Mouse (Mus musculus): ENCODE results near the gene Fdxr.

The Fdxr gene

DNA sequence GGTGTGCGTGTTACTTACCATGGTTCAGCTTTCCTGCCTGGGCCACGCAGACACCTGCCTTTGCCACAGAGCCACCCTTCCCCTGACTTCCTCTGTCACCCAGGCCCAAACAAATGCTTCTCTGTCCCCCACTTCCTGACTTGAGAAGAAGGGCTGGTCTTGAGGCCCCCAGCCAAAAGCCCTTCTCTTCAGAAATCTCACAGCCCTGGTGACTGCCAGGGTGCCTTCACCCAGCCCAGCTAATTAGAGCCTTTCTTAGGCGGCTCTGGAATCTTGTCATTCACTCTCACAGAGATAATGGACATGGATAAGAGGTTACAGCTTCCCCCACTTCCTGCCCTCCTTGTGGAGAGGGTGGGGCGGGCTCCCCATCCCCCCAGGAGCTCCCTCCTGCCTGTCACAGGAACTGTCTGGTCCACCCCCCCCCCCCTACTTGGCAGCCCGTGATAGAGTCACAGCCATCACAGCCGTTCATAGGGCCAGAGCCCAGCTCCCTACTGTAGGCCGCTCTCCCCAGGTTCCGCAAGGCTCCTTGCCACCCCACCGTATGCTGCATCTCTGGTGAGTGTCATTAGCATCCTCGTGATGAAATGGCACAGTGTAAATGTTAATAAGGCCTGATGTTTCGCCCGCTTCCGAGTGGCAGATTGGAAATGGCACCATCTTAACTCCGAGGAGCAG lies 49.9 kb downstream of the Fdxr start:
- no peaks in the 10 kb centered on the region; the same call in 1 of the 2 replicates for H3K36me3 ChIP-seq (ENCODE audit: control insufficient read depth, insufficient read depth, low read length, poor library complexity, severe bottlenecking)
- no peaks in the 10 kb centered on the region for H3K27me3 ChIP-seq (ENCODE audit: control insufficient read depth, insufficient read depth, low read length, poor library complexity, severe bottlenecking)
- DNase-seq (ENCODE audit: low read depth, low spot score), result no peak

DNA sequence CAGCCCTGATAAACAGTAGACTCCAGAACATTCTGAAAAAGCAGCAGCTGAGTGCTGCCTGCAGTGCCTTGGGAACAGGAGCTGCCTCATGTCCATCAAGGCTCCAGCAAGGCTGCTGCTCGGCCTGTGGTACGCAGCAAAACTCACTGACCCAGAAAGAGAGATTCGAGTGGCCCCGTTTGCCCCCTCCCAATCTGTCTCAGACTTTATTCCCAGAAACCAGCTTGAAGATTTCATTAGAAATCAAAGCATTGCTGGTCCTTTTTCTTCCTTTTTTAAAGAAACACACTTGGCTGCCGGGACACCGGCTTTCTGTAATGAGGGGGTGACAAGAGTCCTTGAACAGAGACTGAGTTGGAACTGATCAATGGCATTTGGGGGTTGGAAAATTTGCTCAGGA lies 51.5 kb downstream of the Fdxr start:
- no peaks in the 10 kb centered on the region; the same call in 1 of the 2 replicates for H3K36me3 ChIP-seq (ENCODE audit: control insufficient read depth, insufficient read depth, low read length, poor library complexity, severe bottlenecking)
- no peak for DNase-seq (ENCODE audit: low read depth, low spot score)
- no peaks in the 10 kb centered on the region for H3K27me3 ChIP-seq (ENCODE audit: control insufficient read depth, insufficient read depth, low read length, poor library complexity, severe bottlenecking)

DNA sequence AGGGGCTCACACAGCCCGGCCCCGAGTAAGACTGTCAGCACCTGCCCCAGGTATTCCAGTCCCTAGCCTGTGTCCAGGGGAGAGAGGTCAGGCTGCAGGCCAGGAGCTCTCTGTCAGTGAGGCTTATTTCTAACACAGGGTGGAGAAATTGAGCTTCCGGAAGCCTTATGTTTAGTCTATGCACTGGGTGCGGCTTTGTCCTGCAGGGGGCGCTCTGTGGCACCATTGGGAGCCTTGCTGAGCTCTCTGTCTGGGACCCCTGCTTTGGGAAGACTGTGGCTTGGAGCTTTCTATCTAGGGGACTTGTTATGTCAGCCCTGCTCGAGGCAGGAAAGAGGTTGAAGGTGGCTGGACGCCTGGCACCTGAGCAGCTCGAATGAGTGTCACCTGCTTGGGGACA lies 52.0 kb downstream of the Fdxr start:
- DNase-seq (ENCODE audit: low read depth, low spot score), result peak; percentile 46
- H3K27me3 ChIP-seq (ENCODE audit: control insufficient read depth, insufficient read depth, low read length, poor library complexity, severe bottlenecking), result no peaks in the 10 kb centered on the region
- H3K36me3 ChIP-seq (ENCODE audit: control insufficient read depth, insufficient read depth, low read length, poor library complexity, severe bottlenecking), result no peaks in the 10 kb centered on the region; the same call in 1 of the 2 replicates

DNA sequence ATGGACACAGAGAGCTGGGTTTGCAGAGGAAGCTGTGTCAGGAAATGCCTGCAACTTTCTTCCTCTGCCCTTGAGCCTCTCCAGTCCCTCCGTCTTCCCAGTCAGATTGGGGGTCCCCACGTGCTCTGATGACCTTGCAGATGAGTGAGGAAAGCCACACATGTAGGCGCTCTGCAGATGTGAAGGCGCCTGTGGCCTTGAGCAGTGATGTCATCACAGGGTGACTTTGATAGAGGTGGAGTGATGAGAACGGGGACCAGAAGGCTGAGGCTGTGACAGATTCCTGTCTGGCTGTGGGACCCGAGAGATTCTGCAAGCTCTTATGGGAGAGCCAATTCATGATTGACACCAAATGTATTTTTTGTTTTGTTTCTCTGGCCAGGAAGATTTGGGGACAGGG lies 53.0 kb downstream of the Fdxr start:
- no peak for DNase-seq (ENCODE audit: low read depth, low spot score)

DNA sequence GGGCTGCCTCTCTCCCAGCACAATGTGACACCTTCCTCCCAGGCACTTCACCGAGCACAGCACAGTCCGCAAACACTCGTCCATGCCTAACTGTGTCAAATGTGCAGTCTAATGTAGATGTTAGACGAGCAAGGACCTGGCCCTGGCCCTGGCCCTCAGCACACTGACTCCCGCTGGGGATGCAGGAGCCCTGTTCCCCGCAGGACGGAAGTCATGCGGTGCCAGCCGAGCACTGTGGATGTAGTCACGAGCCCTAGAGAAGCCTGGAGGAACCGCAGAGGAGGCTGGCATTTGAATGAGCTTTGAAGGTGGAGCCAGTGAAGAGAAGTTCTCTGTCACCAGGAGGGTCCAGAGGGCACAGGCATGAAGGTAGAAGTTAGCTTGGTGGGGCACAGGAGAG lies 53.4 kb downstream of the Fdxr start:
- H3K27me3 ChIP-seq (ENCODE audit: control insufficient read depth, insufficient read depth, low read length, poor library complexity, severe bottlenecking), result no peaks in the 10 kb centered on the region
- no peak for DNase-seq (ENCODE audit: low read depth, low spot score)
- H3K36me3 ChIP-seq (ENCODE audit: control insufficient read depth, insufficient read depth, low read length, poor library complexity, severe bottlenecking), result no peaks in the 10 kb centered on the region; the same call in 1 of the 2 replicates

More for the DNA sequence above, 53.0 kb downstream of the Fdxr start:
- no peaks in the 10 kb centered on the region for H3K27me3 ChIP-seq (ENCODE audit: control insufficient read depth, insufficient read depth, low read length, poor library complexity, severe bottlenecking)
- H3K36me3 ChIP-seq (ENCODE audit: control insufficient read depth, insufficient read depth, low read length, poor library complexity, severe bottlenecking), result no peaks in the 10 kb centered on the region; the same call in 1 of the 2 replicates

DNA sequence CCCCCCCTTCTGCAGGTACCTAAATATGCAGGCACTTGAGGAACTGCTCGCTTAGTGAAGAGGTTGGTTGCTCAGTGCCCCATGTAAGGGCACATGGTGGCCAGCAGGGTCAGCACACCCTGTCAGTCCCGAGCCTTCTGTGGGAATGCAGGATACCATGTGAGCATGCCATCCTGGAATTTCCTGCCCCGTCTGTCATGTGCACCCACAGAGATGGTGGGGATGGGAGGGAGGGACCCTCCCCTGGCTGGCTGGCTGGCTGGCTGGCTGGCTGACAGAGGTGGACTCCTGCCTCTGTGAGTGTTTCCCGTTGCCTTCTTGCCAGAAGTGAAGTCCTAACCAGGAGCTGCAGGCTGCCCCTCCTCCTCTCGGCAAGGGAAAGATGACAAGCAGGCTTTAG lies 54.3 kb downstream of the Fdxr start:
- no peak for DNase-seq (ENCODE audit: low read depth, low spot score)
- no peaks in the 10 kb centered on the region; the same call in 1 of the 2 replicates for H3K36me3 ChIP-seq (ENCODE audit: control insufficient read depth, insufficient read depth, low read length, poor library complexity, severe bottlenecking)
- no peaks in the 10 kb centered on the region for H3K27me3 ChIP-seq (ENCODE audit: control insufficient read depth, insufficient read depth, low read length, poor library complexity, severe bottlenecking)

DNA sequence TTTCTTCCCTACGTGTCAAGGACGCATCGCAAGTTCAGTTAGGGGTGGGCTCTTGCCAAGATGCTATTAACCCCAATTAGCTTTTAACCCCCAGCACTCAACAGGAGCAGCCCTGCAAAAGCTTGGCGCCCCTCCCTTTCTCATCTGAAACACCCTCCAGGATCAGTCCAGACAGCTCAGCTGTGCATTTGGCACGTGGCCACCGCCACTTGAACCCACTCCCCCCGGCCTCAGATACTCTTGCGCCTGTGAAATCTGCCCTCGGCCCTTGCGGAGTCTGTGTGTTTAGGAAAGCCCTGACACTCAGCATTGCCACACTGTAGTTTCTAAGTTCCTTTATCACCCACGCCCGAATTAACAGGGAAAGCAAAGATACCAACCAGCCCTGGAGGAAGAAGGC lies 54.8 kb downstream of the Fdxr start:
- H3K36me3 ChIP-seq (ENCODE audit: control insufficient read depth, insufficient read depth, low read length, poor library complexity, severe bottlenecking), result no peaks in the 10 kb centered on the region; the same call in 1 of the 2 replicates
- no peaks in the 10 kb centered on the region for H3K27me3 ChIP-seq (ENCODE audit: control insufficient read depth, insufficient read depth, low read length, poor library complexity, severe bottlenecking)
- DNase-seq (ENCODE audit: low read depth, low spot score), result no peak

DNA sequence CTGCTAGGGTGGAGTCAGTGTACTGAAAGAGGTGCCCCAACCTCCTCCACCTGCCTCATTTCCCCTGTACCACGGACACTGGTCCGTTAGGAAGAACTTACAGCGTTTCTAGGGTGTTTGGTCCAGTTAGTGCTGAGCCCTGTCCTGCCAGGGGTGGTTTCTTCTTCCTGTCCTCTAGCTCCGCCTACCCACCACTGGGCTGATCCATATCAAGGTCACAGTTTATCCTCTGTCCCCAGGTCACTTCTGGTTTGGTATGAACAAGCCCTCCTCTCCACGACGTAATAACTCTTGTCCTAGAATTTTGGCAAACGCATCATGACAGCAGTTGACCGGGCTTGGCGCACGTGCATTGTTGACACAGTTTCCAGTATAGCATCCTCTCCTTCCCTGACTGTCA lies 57.2 kb downstream of the Fdxr start:
- H3K27me3 ChIP-seq (ENCODE audit: control insufficient read depth, insufficient read depth, low read length, poor library complexity, severe bottlenecking), result no peaks in the 10 kb centered on the region
- no peak for DNase-seq (ENCODE audit: low read depth, low spot score)
- H3K36me3 ChIP-seq (ENCODE audit: control insufficient read depth, insufficient read depth, low read length, poor library complexity, severe bottlenecking), result no peaks in the 10 kb centered on the region

DNA sequence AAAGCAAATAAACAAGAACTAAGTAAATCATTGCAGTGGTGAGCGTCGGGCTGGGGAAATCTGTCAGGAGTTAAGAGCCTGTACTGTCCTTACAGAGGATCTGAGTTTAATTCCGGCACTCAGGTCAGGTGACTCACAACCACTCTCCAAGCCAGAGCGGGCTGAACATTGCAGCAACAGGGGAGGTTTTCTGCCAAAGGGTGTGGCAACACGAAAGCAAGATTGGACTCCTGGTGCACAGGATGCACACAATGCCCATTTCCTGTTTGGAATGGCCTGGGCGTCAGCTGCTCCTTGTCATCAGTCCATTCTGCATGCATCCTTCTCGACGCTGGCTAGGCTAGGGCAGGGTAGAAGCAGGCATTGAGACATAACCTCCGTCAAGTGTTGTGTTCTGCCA lies 57.6 kb downstream of the Fdxr start:
- H3K27me3 ChIP-seq (ENCODE audit: control insufficient read depth, insufficient read depth, low read length, poor library complexity, severe bottlenecking), result no peaks in the 10 kb centered on the region
- no peak for DNase-seq (ENCODE audit: low read depth, low spot score)
- H3K36me3 ChIP-seq (ENCODE audit: control insufficient read depth, insufficient read depth, low read length, poor library complexity, severe bottlenecking), result no peaks in the 10 kb centered on the region

All from splenic B cell, adult 2 months (primary cell).